Mouse (Mus musculus): ENCODE measurements around the gene Ntf3. TPM values are rescaled to one million over a fixed set of nuclear protein-coding genes. Genes with fewer than 3 reads are reported as not detected.

Gene Ntf3
- total RNA-seq, 2 experiments from 2014 or later, result 1.4 to 2.4 TPM

DNA sequence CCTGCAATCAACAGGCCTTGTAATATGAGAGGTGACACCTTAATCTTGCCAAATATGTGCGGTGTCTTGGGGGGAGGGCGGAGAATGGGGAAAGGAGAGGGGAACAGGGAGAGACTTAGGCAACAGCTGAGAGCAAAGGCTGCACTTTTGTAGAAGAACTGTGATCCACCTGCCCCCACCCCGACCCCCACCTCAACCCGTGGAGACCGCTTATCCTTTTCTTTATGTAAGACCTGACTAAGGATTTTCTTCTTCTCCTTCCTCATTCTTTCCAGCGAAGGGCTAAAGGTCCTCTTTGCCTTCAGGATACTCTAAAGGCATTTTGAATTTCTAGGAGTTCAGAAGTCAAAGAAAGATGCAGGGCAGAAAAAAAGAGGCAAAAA, 489 bp upstream of the Ntf3 start:
- DNase-seq, result no peak
- peak overlapping the region; percentile 76 for H3K27ac ChIP-seq
- intact Hi-C loops (cut with DNase I), result loop anchor here (1.0 to 5.0 kb wide), 4 partner anchors 80 to 545 kb away; no protein-coding TSS in a partner anchor
- peak overlapping the region; percentile 80 for H3K4me3 ChIP-seq
- no peak for TF ChIP-seq CTCF (IDR thresholded peaks at IDR 0.05)

DNA sequence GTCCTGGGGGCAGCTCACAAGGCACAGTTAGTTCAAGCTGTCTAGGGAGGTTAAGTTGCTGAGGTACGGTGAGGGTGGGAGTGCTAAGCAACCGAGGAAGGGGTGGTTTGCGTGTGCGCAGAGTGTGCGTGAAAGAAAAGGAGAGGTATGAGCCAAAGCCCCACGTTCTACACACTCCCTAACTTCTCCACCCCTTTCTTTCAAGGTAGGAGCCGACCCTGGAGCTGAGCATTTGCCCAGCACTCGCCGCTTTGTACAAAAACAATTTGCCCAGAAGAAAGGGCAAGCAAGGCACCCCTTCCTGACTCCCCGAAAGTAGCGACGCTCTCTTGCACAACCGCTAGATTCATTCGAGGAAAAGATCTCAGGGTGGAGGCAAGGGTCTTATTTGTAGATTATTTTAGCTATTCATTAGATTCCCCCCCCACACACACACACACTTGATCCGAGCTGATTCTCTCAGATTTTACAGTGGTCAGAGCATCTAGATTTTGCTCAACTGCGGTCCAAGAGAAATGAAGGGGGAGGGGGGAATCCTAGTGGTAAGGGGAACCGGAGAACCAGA, 1.0 kb downstream of the Ntf3 start:
- peak overlapping the region; percentile 76 for H3K27ac ChIP-seq
- no peak for TF ChIP-seq CTCF (IDR thresholded peaks at IDR 0.05)
- no peak for DNase-seq
- H3K4me3 ChIP-seq, result peak overlapping the region; percentile 80
- intact Hi-C loops (cut with DNase I), result loop anchor here (5.0 kb wide), 2 partner anchors 78 to 543 kb away; no protein-coding TSS in a partner anchor

DNA sequence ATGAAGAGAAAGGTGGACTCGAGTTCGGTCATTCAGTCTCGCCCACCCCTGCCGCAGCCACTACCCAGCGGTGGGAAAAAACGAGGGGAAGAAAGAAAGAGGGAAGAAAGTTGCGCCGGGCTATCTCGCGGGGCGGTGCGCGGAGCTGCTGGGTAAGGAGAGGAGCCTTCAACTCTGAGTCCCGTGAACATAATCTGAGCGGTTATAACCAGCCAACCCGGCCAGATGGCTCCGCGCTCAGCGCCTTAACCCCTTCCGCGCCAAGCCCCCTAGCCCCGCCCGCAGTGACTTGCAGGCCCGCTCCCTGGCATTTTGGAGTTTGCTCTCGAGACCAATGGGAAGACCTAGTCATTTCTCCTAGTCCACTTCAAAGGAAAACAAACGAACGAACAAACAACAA, 1.9 kb downstream of the Ntf3 start:
- intact Hi-C loops (cut with DNase I), result loop anchor here (5.0 kb wide), 3 partner anchors 57 to 542 kb away; no protein-coding TSS in a partner anchor
- no peak for TF ChIP-seq CTCF (IDR thresholded peaks at IDR 0.05)
- DNase-seq, result peak; percentile 62
- Histone ChIP-seq H3K27ac (peak overlapping the region; percentile 76), H3K4me3 (peak overlapping the region; percentile 80)

DNA sequence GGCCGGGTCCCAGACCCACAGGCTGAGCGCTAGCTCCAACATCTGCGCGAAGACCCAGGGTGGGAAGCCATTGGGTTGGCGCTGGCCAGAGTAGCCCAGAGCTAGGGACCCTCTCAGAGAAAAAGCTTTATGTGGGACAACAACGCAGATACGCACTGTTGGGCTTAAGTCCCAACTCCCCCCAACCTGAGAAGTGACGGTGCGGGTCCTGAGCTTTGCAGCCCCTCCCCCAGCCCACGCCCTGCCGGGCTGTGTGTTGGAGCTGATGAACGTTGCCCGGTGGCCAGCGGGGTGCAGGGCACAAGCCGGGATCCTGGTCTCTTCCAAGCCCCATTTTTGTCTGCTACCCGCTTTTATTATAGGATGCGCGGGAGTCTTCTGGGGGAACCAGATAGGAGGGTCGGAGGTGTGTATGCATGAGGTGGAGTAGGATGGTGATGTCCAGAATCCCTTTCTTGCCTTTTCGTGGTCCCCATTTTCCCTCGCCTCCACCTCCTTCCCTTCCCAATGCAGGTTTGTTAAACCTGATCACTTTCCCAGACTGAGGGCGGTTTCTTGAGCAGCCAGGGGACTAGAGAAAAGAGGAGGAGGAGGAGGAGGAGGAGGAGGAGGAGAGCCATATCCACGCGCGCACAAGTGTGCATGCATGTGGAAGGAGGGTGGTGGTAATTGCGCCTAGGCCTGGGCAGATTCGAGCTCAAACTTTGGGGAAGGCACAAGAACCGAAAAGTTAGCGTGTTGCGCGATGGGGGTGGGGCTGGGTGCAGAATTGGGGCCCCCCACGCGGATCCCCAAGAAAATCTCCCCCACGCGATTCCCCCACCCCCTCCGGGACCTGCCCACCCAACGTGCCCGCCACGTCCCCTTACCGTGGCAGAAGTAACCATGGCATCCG, 2.6 kb downstream of the Ntf3 start:
- Histone ChIP-seq H3K27ac (peak overlapping the region; percentile 76), H3K4me3 (peak overlapping the region; percentile 80)
- no peak for TF ChIP-seq CTCF (IDR thresholded peaks at IDR 0.05)
- intact Hi-C loops (cut with DNase I), result loop anchor here (5.0 kb wide), 1 partner anchor 57 kb away; no protein-coding TSS in a partner anchor
- no peak for DNase-seq

DNA sequence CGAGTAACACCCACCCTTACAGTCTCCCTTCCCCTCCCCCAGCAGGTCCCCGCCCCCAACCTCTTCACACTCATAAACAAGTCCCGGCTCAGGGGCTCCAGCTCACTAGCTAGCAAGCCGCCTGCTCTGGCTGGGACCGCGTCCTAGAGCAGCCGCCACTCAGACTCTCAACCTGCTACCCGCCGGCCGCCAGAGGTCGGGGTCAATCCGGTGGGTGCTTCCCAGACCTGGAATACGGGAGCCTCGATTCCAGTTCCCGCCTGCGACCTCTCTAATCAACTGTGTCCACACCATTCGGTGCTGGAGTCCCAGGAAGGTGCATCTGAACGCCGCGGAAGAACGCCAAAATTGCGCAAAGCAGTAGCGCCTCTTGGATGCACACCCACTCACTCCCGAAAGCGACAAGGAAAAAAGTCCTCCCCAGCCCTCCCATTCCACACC, 3.5 kb downstream of the Ntf3 start:
- peak overlapping the region; percentile 80 for H3K4me3 ChIP-seq
- intact Hi-C loops (cut with DNase I), result loop anchor here (5.0 kb wide), 1 partner anchor 56 kb away; no protein-coding TSS in a partner anchor
- H3K27ac ChIP-seq, result peak overlapping the region; percentile 76
- DNase-seq, result peak; percentile 71
- peak; percentile 20; the same call in 1 of the 2 replicates for TF ChIP-seq CTCF (IDR thresholded peaks at IDR 0.05)

DNA sequence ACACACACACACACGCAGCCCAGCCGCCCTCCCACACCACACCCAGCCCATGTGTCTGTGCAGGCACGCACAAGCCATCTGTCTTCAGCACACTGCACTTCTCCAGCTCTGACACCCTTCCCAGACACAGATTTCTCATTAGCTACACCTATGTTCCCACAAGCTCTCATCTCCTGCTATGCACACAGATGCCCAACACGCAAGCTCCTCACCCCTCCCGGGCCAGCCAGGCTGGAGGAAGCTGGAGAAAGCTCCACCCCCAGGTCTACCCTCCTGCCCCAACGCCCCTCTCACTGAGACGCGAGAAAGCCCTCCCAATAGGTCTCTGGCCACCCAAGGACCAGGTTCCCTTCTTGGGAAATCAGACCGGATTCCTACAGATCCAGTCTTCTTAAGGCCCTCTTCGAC, 4.4 kb downstream of the Ntf3 start:
- intact Hi-C loops (cut with DNase I), result loop anchor here (5.0 kb wide), 1 partner anchor 55 kb away; no protein-coding TSS in a partner anchor

DNA sequence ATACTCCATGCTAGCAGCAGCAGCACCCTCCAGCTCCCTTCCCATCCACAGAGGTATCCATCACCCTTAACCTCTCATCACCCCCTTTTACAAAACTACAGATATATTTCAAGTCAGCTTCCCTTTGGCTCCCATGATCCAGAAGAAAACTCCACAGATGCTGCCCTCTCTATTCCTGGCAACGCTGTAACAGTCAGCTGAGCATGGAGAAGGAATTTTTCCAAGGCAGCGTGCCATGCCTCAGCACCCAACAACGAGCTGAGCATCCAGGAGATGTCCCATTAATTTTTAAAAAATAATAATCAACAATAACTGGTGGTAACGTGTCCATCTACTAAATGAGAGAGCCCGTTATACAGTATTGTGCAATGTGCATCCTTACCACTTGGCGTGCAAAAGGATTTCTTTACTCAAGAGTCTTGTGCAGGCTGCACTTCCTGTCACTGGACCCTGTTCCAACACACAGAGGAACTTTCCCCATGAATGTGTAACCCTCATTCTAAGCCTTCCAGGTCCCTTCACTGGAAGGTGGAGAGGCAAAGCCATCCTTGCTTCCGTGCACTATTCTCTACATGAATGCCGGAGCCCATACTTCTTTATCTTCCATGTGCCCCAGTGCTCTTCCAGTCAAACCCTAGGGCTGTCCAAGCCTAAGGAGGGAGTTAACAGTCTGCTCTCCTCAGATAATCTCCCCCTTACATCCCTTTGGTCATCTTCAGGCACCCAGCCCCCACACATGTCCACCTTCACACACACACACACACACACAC, 5.0 kb downstream of the Ntf3 start:
- peak overlapping the region; percentile 76 for H3K27ac ChIP-seq
- intact Hi-C loops (cut with DNase I), result loop anchor here (5.0 kb wide), 1 partner anchor 54 kb away; no protein-coding TSS in a partner anchor
- DNase-seq, result no peak
- H3K4me3 ChIP-seq, result peak overlapping the region; percentile 80
- TF ChIP-seq CTCF (IDR thresholded peaks at IDR 0.05), result no peak; the same call in 1 of the 2 replicates

More for the DNA sequence above, 4.4 kb downstream of the Ntf3 start:
- TF ChIP-seq CTCF (IDR thresholded peaks at IDR 0.05), result no peak
- no peak for DNase-seq
- H3K4me3 ChIP-seq, result peak overlapping the region; percentile 80
- peak overlapping the region; percentile 76 for H3K27ac ChIP-seq

DNA sequence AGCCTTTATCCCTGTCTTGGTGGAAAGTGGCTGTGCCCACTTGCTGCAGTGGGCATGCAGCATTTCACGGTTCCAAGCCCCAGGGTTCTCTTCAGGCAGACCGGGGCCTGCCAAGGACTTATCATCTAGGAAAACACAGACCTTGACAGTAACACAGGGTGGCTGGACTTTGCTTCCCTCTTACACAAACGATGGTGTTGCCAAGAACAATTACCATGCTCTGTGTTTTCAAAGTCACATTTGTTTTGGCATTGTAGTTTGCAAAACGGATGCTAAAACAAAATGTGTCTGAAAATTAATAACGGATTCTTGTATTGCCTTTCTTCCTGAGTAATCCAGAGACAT, 6.7 kb downstream of the Ntf3 start:
- DNase-seq, result no peak
- Histone ChIP-seq H3K4me3 (peak overlapping the region; percentile 80), H3K27ac (peak overlapping the region; percentile 76)
- no peak for TF ChIP-seq CTCF (IDR thresholded peaks at IDR 0.05)
- intact Hi-C loops (cut with DNase I), result loop anchor here (5.0 kb wide), 1 partner anchor 53 kb away; no protein-coding TSS in a partner anchor

DNA sequence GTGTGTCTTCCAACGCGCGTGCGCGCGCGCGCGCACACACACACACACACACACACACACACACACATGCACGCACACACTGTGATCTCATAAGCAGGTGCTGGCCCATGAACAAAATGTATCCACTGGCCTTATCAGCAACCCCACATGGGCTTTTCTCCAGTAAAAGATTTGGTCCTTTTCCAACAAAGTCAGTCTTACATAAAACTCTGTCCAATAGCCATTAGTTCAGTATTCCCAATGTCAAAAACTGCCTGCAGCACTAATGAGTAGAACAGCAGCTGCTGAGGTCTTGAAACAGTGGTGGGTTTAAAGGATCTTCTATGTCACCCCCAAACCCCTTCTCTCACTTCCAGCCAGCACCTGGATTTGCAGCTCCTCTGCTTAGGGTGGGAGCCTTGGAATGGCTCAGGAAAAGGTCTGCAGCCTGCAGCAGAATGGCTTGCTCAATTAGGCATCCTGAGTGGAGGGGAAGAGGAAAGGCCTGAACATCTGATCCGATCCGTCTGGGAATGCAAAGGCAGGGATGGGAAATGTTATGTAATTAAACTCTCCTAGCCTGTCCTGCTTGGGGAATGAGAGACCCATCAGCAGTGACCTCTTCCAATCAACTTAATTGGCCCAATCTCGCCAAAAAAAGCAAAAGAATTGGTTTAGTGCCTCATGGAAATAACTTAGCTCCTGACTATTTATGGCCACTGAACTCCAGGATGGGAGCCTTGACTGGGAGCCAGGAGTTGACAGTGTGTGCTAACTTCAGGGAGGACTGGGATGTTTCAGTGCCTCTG, 7.2 kb downstream of the Ntf3 start:
- H3K4me3 ChIP-seq, result peak overlapping the region; percentile 80
- intact Hi-C loops (cut with DNase I), result loop anchor here (5.0 kb wide), 1 partner anchor 52 kb away; no protein-coding TSS in a partner anchor
- TF ChIP-seq CTCF (IDR thresholded peaks at IDR 0.05), result no peak
- H3K27ac ChIP-seq, result peak overlapping the region; percentile 76
- peak; percentile 54 for DNase-seq

DNA sequence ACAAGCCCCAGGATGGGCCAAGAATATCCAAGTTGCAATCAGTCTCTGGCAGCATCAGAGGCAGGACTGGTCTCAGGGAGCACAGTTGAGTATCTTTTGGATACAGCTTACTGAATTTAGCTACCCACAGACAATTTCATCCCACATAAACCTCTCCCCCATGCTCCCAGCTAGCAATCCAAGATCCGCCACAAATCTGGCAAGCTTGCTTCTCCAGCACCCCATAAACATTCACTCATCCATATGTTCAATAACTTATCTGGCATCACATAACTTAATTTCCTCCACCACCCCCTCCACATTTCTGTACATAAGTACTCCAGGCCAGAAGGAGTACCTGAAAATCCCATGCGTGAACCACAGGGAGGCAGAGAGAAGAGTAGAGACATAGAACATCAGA, 10.8 kb downstream of the Ntf3 start:
- Histone ChIP-seq H3K27ac (peak overlapping the region; percentile 16; the same call in 1 of the 2 replicates), H3K4me3 (no peak overlapping the region)
- intact Hi-C loops (cut with DNase I), result no loop called here
- no peak for DNase-seq
- TF ChIP-seq CTCF (IDR thresholded peaks at IDR 0.05), result no peak

DNA sequence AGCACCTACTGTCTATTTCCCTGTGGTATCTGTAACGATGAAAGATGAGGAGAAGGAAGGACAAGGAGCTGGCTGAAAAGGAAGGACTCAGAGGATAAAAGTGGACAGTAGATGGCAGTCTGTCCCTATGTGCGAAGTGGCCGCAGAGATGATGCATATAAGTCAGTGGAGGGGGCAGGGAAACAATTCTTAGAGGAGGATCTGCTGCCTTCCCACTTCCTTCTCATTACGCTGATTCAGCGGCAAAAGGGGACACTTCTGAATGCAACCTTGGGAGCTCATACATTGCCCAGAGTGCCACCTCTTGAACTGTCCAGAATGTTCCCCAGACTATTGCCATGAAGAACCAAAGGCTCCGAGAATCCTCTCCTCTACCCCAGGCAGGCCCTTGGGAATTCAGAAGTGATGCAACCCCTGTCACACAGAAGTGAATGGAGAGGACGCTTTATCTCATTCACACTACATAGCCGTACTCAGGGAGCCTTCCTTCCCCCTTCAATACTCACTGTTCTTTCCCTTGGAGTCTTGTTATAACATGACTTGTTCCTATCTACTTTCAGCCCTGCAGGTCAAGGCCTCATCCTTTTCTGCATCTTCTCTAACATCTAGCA, 12.2 kb downstream of the Ntf3 start:
- intact Hi-C loops (cut with DNase I), result no loop called here
- peak; percentile 68 for TF ChIP-seq CTCF (IDR thresholded peaks at IDR 0.05)
- H3K27ac ChIP-seq, result no peak overlapping the region
- no peak overlapping the region for H3K4me3 ChIP-seq
- DNase-seq, result no peak
